Mouse (Mus musculus): ENCODE data around the gene Galnt9.

The Galnt9 gene

GRCm38 (mm10) chr5:110589833-110590232, 45.7 kb downstream of the Galnt9 start:
- DNase-seq (ENCODE audit: low read depth), result no peak

GRCm38 (mm10) chr5:110594465-110594864, 50.3 kb downstream of the Galnt9 start:
- peak; percentile 83 for DNase-seq (ENCODE audit: low read depth)

GRCm38 (mm10) chr5:110595341-110595740, 51.2 kb downstream of the Galnt9 start:
- DNase-seq (ENCODE audit: low read depth), result peak; percentile 87

GRCm38 (mm10) chr5:110596086-110596780, 52.1 kb downstream of the Galnt9 start:
- peak; percentile 55 for DNase-seq (ENCODE audit: low read depth)

- peak; percentile 70 for DNase-seq (ENCODE audit: low read depth)
Observed at GRCm38 (mm10) chr5:110597502-110597901, 53.3 kb downstream of the Galnt9 start.

GRCm38 (mm10) chr5:110598298-110599095, 54.3 kb downstream of the Galnt9 start:
- peak; percentile 57 for DNase-seq (ENCODE audit: low read depth)

- no peak for DNase-seq (ENCODE audit: low read depth)
Observed at GRCm38 (mm10) chr5:110603016-110603685, 59.0 kb downstream of the Galnt9 start.

- no peak for DNase-seq (ENCODE audit: low read depth)
Observed at GRCm38 (mm10) chr5:110604311-110604710, 60.2 kb downstream of the Galnt9 start.

- peak; percentile 40 for DNase-seq (ENCODE audit: low read depth)
Observed at GRCm38 (mm10) chr5:110605531-110606221, 61.5 kb downstream of the Galnt9 start.

- DNase-seq (ENCODE audit: low read depth), result no peak
Observed at GRCm38 (mm10) chr5:110607767-110608166, 63.6 kb downstream of the Galnt9 start.

GRCm38 (mm10) chr5:110608336-110608735, 64.2 kb downstream of the Galnt9 start:
- DNase-seq (ENCODE audit: low read depth), result no peak

- no peak for DNase-seq (ENCODE audit: low read depth)
Observed at GRCm38 (mm10) chr5:110608941-110609340, 64.8 kb downstream of the Galnt9 start.

- DNase-seq (ENCODE audit: low read depth), result no peak
Observed at GRCm38 (mm10) chr5:110609425-110609824, 65.3 kb downstream of the Galnt9 start.

- DNase-seq (ENCODE audit: low read depth), result no peak
Observed at GRCm38 (mm10) chr5:110609868-110610267, 65.7 kb downstream of the Galnt9 start.

GRCm38 (mm10) chr5:110610484-110610883, 66.3 kb downstream of the Galnt9 start:
- no peak for DNase-seq (ENCODE audit: low read depth)

GRCm38 (mm10) chr5:110611435-110612158, 67.4 kb downstream of the Galnt9 start:
- no peak for DNase-seq (ENCODE audit: low read depth)

- DNase-seq (ENCODE audit: low read depth), result no peak
Observed at GRCm38 (mm10) chr5:110619226-110619625, 75.1 kb downstream of the Galnt9 start.

- DNase-seq (ENCODE audit: low read depth), result no peak
Observed at GRCm38 (mm10) chr5:110624319-110624718, 80.2 kb downstream of the Galnt9 start.

GRCm38 (mm10) chr5:110627351-110627750, 83.2 kb downstream of the Galnt9 start:
- DNase-seq (ENCODE audit: low read depth), result no peak

GRCm38 (mm10) chr5:110628156-110628555, 84.0 kb downstream of the Galnt9 start:
- DNase-seq (ENCODE audit: low read depth), result no peak

- no peak for DNase-seq (ENCODE audit: low read depth)
Observed at GRCm38 (mm10) chr5:110629525-110630120, 85.5 kb downstream of the Galnt9 start.
